Mouse (Mus musculus): ENCODE results near the gene Ntm. TPM values are rescaled to one million over a fixed set of nuclear protein-coding genes. Genes with fewer than 3 reads are reported as not detected.
A peak's percentile ranks its signal among the peaks of the same experiment; 100 is the strongest.

Gene Ntm
- polyA plus RNA-seq, 1 experiment from 2014 or later, result 125 TPM

DNA sequence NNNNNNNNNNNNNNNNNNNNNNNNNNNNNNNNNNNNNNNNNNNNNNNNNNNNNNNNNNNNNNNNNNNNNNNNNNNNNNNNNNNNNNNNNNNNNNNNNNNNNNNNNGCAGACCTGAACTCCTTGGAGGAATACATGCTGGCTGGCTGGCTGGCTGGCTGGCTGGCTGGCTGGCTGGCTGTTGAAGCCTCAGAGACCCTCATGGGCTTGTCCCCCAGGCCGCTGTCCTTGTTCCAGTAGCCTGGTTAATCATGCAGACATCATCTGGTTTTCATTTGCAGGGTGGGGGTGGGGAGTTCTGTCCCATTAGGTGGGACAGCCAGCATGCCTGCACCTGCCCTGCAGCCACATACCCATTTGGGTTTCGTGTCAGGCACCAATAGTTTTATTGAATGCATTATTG lies 129.2 kb downstream of the Ntm start:
- H3K9me3 ChIP-seq, result no peaks in the 10 kb centered on the region
- no peaks in the 10 kb centered on the region for H3K27me3 ChIP-seq
- peak; percentile 12; the same call in 1 of the 2 replicates for ATAC-seq
- peaks cover 62% of the 10 kb centered on the region for H3K4me1 ChIP-seq (replicated peaks)
- 0 out of 2 replicates have a peak overlapping the region, but pooled peaks have one; percentile 21 for H3K9ac ChIP-seq (replicated peaks)
- no peaks in the 10 kb centered on the region for H3K36me3 ChIP-seq
- no peak overlapping the region for H3K4me2 ChIP-seq (replicated peaks)
- no peak overlapping the region for H3K4me3 ChIP-seq (replicated peaks)
- 25% methylated on average over 2 of the region's 2 CpGs for WGBS
- peak overlapping the region; percentile 72 for H3K27ac ChIP-seq

GRCm38 (mm10) chr9:29827240-29827660 lies 135.7 kb downstream of the Ntm start:
- H3K27ac ChIP-seq, result no peak overlapping the region
- no peak overlapping the region for H3K9ac ChIP-seq (replicated peaks)
- H3K9me3 ChIP-seq, result no peaks in the 10 kb centered on the region
- no peak for ATAC-seq
- no peak overlapping the region for H3K4me2 ChIP-seq (replicated peaks)
- H3K4me1 ChIP-seq (replicated peaks), result peaks cover 28% of the 10 kb centered on the region
- 27% methylated on average over 5 of the region's 5 CpGs for WGBS
- no peak overlapping the region for H3K4me3 ChIP-seq (replicated peaks)
- H3K27me3 ChIP-seq, result no peaks in the 10 kb centered on the region
- H3K36me3 ChIP-seq, result no peaks in the 10 kb centered on the region

GRCm38 (mm10) chr9:29825236-29825635 lies 137.7 kb downstream of the Ntm start:
- Histone ChIP-seq H3K4me1 (replicated peaks) (peaks cover 32% of the 10 kb centered on the region), H3K27me3 (no peaks in the 10 kb centered on the region), H3K4me3 (replicated peaks) (no peak overlapping the region), H3K4me2 (replicated peaks) (no peak overlapping the region), H3K36me3 (no peaks in the 10 kb centered on the region), H3K27ac (no peak overlapping the region), H3K9me3 (no peaks in the 10 kb centered on the region), H3K9ac (replicated peaks) (no peak overlapping the region)
- no peak for ATAC-seq
- 43% methylated on average over 5 of the region's 5 CpGs for WGBS

- no peak for ATAC-seq
- H3K27ac ChIP-seq, result no peak overlapping the region
- H3K36me3 ChIP-seq, result no peaks in the 10 kb centered on the region
- no peaks in the 10 kb centered on the region for H3K9me3 ChIP-seq
- H3K4me3 ChIP-seq (replicated peaks), result no peak overlapping the region
- H3K9ac ChIP-seq (replicated peaks), result no peak overlapping the region
- no peaks in the 10 kb centered on the region for H3K27me3 ChIP-seq
- WGBS, result 76% methylated on average over 4 of the region's 4 CpGs
- H3K4me2 ChIP-seq (replicated peaks), result no peak overlapping the region
- H3K4me1 ChIP-seq (replicated peaks), result peaks cover 34% of the 10 kb centered on the region
These were observed 139.2 kb downstream of the Ntm start for GRCm38 (mm10) chr9:29823716-29824115.

DNA sequence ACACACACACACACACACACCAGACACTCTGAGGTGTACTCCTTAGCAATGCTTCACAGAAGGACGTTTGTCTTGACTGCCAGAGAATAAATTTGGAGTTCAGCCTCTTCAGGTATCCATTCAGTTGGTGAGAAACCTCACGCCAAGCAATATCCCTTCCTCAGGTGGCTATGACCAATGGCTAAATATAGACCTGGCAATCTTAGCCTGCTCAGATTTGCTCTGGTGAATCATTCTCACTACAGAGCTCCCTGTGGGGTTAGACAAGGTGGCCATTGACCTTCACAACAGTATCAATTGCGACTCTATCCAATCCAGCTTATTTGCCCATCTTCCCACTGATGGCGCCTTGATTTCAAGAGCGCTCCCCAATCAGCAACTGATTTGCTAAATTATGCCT lies 150.3 kb downstream of the Ntm start:
- no peaks in the 10 kb centered on the region for H3K9me3 ChIP-seq
- H3K36me3 ChIP-seq, result no peaks in the 10 kb centered on the region
- H3K4me3 ChIP-seq (replicated peaks), result no peak overlapping the region
- no peak overlapping the region for H3K27ac ChIP-seq
- WGBS, result 84% methylated on average over 5 of the region's 5 CpGs
- no peak overlapping the region for H3K9ac ChIP-seq (replicated peaks)
- H3K4me2 ChIP-seq (replicated peaks), result no peak overlapping the region
- peaks cover 19% of the 10 kb centered on the region for H3K4me1 ChIP-seq (replicated peaks)
- ATAC-seq, result no peak
- H3K27me3 ChIP-seq, result no peaks in the 10 kb centered on the region

DNA sequence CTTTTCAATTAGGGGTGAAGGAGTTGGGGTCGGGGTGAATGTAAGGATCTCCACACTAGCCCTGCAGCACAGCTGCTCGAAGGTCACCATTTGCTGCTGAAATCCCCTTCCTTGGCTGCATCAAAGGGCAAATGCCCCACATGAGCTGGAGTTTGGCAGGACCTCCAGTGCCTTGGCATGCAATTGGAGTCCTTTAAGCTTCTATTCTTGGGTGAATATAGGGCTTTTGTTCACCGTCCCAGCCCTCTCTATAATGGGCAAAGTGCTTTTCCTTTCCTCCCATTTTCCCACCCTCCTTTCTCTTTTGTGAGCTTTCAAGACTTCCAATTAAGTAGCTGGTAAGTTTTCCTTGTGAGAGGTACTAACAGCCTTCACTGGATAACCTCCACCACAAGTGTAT lies 156.2 kb downstream of the Ntm start:
- H3K9me3 ChIP-seq, result no peaks in the 10 kb centered on the region
- no peaks in the 10 kb centered on the region for H3K27me3 ChIP-seq
- peaks cover 44% of the 10 kb centered on the region for H3K4me1 ChIP-seq (replicated peaks)
- no peak overlapping the region for H3K9ac ChIP-seq (replicated peaks)
- H3K27ac ChIP-seq, result no peak overlapping the region
- no peak overlapping the region for H3K4me2 ChIP-seq (replicated peaks)
- no peak overlapping the region for H3K4me3 ChIP-seq (replicated peaks)
- no peaks in the 10 kb centered on the region for H3K36me3 ChIP-seq
- 25% methylated on average over 3 of the region's 3 CpGs for WGBS
- ATAC-seq, result no peak

- 88% methylated on average over 9 of the region's 9 CpGs for WGBS
- ATAC-seq, result no peak
- no peak overlapping the region for H3K9ac ChIP-seq (replicated peaks)
- no peaks in the 10 kb centered on the region for H3K9me3 ChIP-seq
- no peak overlapping the region for H3K4me2 ChIP-seq (replicated peaks)
- H3K27me3 ChIP-seq, result no peaks in the 10 kb centered on the region
- no peak overlapping the region for H3K4me3 ChIP-seq (replicated peaks)
- peaks cover 40% of the 10 kb centered on the region for H3K4me1 ChIP-seq (replicated peaks)
- H3K27ac ChIP-seq, result no peak overlapping the region
- H3K36me3 ChIP-seq, result no peaks in the 10 kb centered on the region
These were observed 158.5 kb downstream of the Ntm start for GRCm38 (mm10) chr9:29804483-29804882.

DNA sequence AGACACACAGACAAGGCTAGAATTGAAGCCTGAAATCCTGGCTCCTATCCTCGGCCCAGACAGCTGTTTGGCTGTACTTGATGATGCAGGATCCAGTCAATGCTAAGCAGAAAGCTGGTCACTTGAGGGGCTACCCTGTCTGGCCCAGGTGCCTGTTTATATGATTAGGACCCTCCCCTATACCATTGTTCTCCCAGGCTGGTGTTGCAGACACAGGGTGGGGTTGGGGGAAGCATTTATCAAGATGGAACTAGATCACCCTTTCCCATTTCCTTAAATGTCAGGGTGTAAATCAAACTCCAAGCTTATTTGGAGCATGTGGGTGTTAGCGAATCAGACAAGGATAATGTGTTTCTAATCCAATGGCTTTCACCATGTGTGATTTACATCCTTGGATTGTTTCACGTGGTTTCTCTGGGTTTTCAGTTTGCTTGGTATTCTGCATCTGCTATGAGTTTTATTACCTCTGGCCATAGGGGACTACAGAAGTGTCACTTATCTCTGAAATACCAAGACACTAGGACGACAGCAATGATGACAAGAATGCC lies 159.1 kb downstream of the Ntm start:
- Histone ChIP-seq H3K36me3 (no peaks in the 10 kb centered on the region), H3K4me3 (replicated peaks) (no peak overlapping the region), H3K9me3 (no peaks in the 10 kb centered on the region), H3K9ac (replicated peaks) (peak overlapping the region; percentile 11; the same call in 1 of the 2 replicates), H3K27ac (peak overlapping the region; percentile 88), H3K27me3 (no peaks in the 10 kb centered on the region), H3K4me1 (replicated peaks) (peaks cover 40% of the 10 kb centered on the region), H3K4me2 (replicated peaks) (0 out of 2 replicates have a peak overlapping the region, but pooled peaks have one; percentile 42)
- ATAC-seq, result peak; percentile 59
- 37% methylated on average over 4 of the region's 4 CpGs for WGBS

DNA sequence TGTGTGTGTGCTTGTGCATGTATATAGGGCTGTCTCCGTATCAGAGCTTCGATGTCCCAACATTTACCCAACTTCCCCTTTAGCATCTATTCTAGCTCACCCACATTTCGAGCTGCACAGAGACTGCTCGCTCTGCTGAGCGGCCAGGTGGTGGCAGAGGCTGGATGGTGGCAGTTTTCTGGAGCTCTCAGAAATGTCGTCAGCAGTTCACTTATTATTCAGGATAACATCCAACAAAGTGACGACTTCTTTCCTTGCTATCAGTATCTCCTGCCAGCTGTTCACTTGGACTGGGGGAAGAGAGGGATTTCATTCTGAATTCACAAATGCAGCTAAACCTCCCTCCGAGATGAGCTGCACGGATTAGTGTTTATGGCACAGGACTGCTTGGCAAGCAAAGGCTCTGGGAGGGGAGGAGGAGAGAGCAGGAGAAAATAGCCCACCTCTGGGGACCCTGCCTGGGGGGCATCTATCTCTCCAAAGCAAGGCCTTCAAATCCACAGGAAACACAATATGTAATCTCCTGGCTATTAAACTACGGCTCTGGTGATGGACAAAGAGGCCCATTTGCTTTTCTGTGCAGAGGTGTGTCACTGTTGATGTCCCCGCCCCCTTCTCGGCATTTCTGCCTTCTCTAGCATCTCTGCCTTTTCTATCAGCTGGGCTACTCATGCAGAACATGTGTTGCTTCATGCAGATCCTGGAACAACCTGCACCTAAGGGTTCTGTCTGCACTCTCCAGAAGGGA lies 159.8 kb downstream of the Ntm start:
- Histone ChIP-seq H3K9ac (replicated peaks) (peak overlapping the region; percentile 11; the same call in 1 of the 2 replicates), H3K4me1 (replicated peaks) (peaks cover 40% of the 10 kb centered on the region), H3K27ac (peak overlapping the region; percentile 88), H3K4me3 (replicated peaks) (peak overlapping the region; percentile 6; the same call in 1 of the 2 replicates), H3K36me3 (no peaks in the 10 kb centered on the region), H3K4me2 (replicated peaks) (peak overlapping the region; percentile 42), H3K27me3 (no peaks in the 10 kb centered on the region), H3K9me3 (no peaks in the 10 kb centered on the region)
- WGBS, result 9% methylated on average over 12 of the region's 12 CpGs
- peak; percentile 74 for ATAC-seq

- no peaks in the 10 kb centered on the region for H3K36me3 ChIP-seq
- H3K27me3 ChIP-seq, result no peaks in the 10 kb centered on the region
- H3K9me3 ChIP-seq, result no peaks in the 10 kb centered on the region
- ATAC-seq, result peak; percentile 81
- 5% methylated on average over 12 of the region's 12 CpGs for WGBS
- H3K4me1 ChIP-seq (replicated peaks), result peaks cover 40% of the 10 kb centered on the region
- H3K27ac ChIP-seq, result peak overlapping the region; percentile 88
- peak overlapping the region; percentile 6; the same call in 1 of the 2 replicates for H3K4me3 ChIP-seq (replicated peaks)
- peak overlapping the region; percentile 42 for H3K4me2 ChIP-seq (replicated peaks)
- 0 out of 2 replicates have a peak overlapping the region, but pooled peaks have one; percentile 24 for H3K9ac ChIP-seq (replicated peaks)
These were observed 160.8 kb downstream of the Ntm start for GRCm38 (mm10) chr9:29802071-29802705.

DNA sequence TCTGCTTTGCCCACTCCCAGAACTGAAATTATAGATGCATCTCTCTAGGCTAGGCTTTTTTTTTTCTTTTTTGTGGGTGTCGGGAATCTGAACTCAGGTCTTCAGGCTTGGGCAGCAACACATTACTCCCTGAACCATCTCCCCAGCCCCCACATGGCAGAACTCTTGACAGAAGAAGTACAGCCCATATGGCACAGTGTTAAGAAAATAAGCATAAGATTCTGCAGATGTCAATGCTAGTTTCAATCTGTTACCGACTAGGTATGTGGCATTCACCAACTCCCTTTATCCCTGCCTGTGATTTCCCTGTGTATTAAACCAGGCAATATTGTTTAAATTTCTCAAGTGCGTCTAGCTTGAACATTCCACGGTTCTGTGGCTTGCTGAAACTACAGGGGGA lies 166.7 kb downstream of the Ntm start:
- ATAC-seq, result no peak
- WGBS, result 73% methylated on average over 4 of the region's 4 CpGs
- H3K27me3 ChIP-seq, result no peaks in the 10 kb centered on the region
- no peaks in the 10 kb centered on the region for H3K36me3 ChIP-seq
- peaks cover 6% of the 10 kb centered on the region; the same call in 1 of the 2 replicates for H3K4me1 ChIP-seq (replicated peaks)
- H3K9me3 ChIP-seq, result no peaks in the 10 kb centered on the region
- H3K4me2 ChIP-seq (replicated peaks), result no peak overlapping the region
- H3K4me3 ChIP-seq (replicated peaks), result no peak overlapping the region
- no peak overlapping the region for H3K9ac ChIP-seq (replicated peaks)
- H3K27ac ChIP-seq, result no peak overlapping the region
